Mouse (Mus musculus) left cerebral cortex, postnatal 14 days (tissue): ENCODE measurements around the gene Hoxb2. TPM values are rescaled to one million over a fixed set of nuclear protein-coding genes. Genes with fewer than 3 reads are reported as not detected.

Experiments used
- DNase-seq, 2 experiments: peaks; one replicate each; pipeline ENCODE4 v3.0.0; 2021 to 2022; ENCODE audit warnings: low spot score in 2 of 2, mixed read lengths in 1 of 2
- intact Hi-C: fragments of 180-260 bp; cut with DNase I; formaldehyde crosslinking; loops from one replicate; pipeline ENCODE4 v1.15.1; 2025
- total RNA-seq, 2 experiments: library from RNA; stranded (reverse); gene quantifications; 2 replicates each; pipeline ENCODE4 v1.2.3; 2021

Hoxb2 gene
- total RNA-seq, 2 experiments from 2014 or later, result not detected

- DNase-seq, result no peak
- intact Hi-C loops, result loop anchor here (10.0 kb wide), 1 partner anchor 342 kb away; the partner anchor contains the start of gene Igf2bp1
These were observed 3.3 kb upstream of the Hoxb2 start for GRCm38 (mm10) chr11:96346916-96347520.

GRCm38 (mm10) chr11:96347717-96348116 is 2.6 kb upstream of the Hoxb2 start:
- intact Hi-C loops, result loop anchor here (10.0 kb wide), 1 partner anchor 343 kb away; the partner anchor contains the start of gene Igf2bp1
- no peak for DNase-seq

- no peak for DNase-seq
- intact Hi-C loops, result loop anchor here (10.0 kb wide), 1 partner anchor 344 kb away; the partner anchor contains the start of gene Igf2bp1
These were observed 2.0 kb upstream of the Hoxb2 start for GRCm38 (mm10) chr11:96348141-96348928.

GRCm38 (mm10) chr11:96348988-96349387 is 1.3 kb upstream of the Hoxb2 start:
- no peak for DNase-seq
- intact Hi-C loops, result loop anchor here (10.0 kb wide), 1 partner anchor 344 kb away; the partner anchor contains the start of gene Igf2bp1

- DNase-seq, result no peak
- intact Hi-C loops, result loop anchor here (10.0 kb wide), 1 partner anchor 345 kb away; the partner anchor contains the start of gene Igf2bp1
These were observed 609 bp upstream of the Hoxb2 start for GRCm38 (mm10) chr11:96349491-96350340.

- no peak for DNase-seq
These were observed 466 bp downstream of the Hoxb2 start for GRCm38 (mm10) chr11:96350791-96351190.

GRCm38 (mm10) chr11:96351312-96351711 is 987 bp downstream of the Hoxb2 start:
- DNase-seq, result no peak
- intact Hi-C loops, result no loop called here

More at GRCm38 (mm10) chr11:96350791-96351190, 466 bp downstream of the Hoxb2 start:
- intact Hi-C loops, result no loop called here

- intact Hi-C loops, result no loop called here
- no peak for DNase-seq
These were observed 1.5 kb downstream of the Hoxb2 start for GRCm38 (mm10) chr11:96351831-96352230.

- intact Hi-C loops, result no loop called here
- DNase-seq, result no peak
These were observed 2.6 kb downstream of the Hoxb2 start for GRCm38 (mm10) chr11:96352691-96353521.

GRCm38 (mm10) chr11:96353522-96353841 is 3.2 kb downstream of the Hoxb2 start:
- intact Hi-C loops, result no loop called here
- DNase-seq, result no peak

- intact Hi-C loops, result no loop called here
- no peak for DNase-seq
These were observed 3.6 kb downstream of the Hoxb2 start for GRCm38 (mm10) chr11:96353939-96354338.

- intact Hi-C loops, result no loop called here
- DNase-seq, result no peak
These were observed 4.1 kb downstream of the Hoxb2 start for GRCm38 (mm10) chr11:96354376-96354775.

GRCm38 (mm10) chr11:96354801-96355311 is 4.5 kb downstream of the Hoxb2 start:
- intact Hi-C loops, result no loop called here
- no peak for DNase-seq

- intact Hi-C loops, result no loop called here
- DNase-seq, result no peak
These were observed 13.5 kb downstream of the Hoxb2 start for GRCm38 (mm10) chr11:96363807-96364206.

- no peak for DNase-seq
- intact Hi-C loops, result no loop called here
These were observed 15.2 kb downstream of the Hoxb2 start, which contains the start of gene Hoxb1 for GRCm38 (mm10) chr11:96365441-96366091. Gene Hoxb1, plus strand, starts transcription at chr11:96365752.

- DNase-seq, result no peak
- intact Hi-C loops, result no loop called here
These were observed 16.0 kb downstream of the Hoxb2 start for GRCm38 (mm10) chr11:96366092-96367041.

- DNase-seq, result no peak
- intact Hi-C loops, result no loop called here
These were observed 16.8 kb downstream of the Hoxb2 start for GRCm38 (mm10) chr11:96367141-96367540.
